Mouse (Mus musculus) T-cell, adult 2 months (primary cell): ENCODE results near the gene Foxa3.

ENCODE experiments used
- DNase-seq: peaks from one replicate; pipeline ENCODE4 v3.0.0; 2022; ENCODE audit warnings: low spot score

Gene Foxa3

DNA sequence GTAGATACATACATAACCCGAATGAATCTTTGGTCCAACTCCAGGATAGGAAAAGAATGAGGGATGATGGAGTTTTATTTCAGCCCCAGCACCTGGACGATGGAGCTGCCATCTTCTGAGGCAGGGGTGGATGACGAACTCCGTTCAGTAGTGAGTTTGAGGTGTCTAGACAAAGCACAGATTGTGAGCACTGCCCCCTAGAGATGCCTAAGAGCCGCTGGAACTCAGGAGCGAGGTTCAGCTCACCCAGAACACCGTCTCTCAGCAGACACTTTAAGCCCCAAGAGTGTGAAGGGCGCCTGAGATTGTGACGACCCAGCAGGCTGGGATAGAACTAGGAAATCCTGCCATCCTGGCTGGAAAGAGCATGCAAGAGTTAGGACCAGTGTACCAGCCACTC is 24.5 kb downstream of the Foxa3 start:
- no peak for DNase-seq

GRCm38 (mm10) chr7:18993036-18993435 is 30.3 kb downstream of the Foxa3 start:
- DNase-seq: no peak

DNA sequence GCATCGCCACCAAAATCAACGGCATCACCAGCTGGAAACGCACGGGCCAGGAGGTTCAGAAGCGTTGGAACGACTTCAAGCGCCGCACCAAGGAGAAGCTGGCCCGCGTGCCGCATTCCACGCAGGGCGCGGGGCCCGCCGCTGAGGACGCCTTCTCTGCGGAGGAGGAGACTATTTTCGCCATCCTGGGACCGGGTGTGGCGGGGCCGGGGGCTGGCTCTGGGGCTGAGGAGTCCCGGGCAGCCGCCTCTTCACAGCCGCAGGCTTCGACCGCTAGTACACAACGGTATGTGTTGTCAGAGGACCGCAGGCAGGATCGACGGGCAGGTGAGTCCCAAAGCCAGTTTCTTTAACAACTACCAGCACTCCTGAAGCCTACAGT is 31.1 kb downstream of the Foxa3 start:
- DNase-seq: no peak

- DNase-seq: peak; percentile 19
These were observed 31.6 kb downstream of the Foxa3 start for GRCm38 (mm10) chr7:18991660-18992293.

DNA sequence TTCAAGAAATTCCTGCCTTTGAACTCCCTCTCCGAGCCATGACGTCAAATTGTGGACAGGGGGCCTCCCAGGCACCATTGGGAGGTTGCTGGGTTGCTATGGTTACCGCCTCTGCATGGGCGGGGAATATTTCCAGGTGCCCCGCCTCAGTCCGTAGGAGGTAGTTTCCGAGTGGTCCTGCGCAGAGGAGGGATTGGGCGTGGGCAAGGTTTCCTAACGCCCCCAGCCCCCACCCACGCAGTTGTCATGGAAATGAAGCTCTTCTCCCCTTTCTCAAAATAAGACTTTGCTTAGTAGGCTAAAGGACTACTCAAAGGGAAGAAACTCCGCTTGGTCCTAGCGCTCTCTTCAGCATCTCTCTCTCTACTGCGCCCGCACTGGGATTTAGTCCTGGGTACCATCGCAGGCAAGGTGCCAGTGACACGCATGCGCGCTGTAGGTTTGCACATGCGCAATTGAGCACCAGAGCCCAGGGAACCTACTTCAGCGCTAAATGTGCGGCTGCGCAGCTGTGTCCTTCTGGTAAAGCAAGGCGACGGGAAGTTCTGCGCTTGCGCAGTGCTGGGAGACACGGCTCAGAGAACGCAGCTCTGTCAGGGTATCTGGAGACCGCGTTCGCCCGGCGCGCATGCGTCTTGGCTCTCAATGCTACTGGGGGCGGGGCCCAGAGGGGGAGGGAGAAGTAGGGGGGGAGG is 32.6 kb downstream of the Foxa3 start, which contains the start of gene Mypop:
Gene Mypop, plus strand, starts transcription at position 645 of the 695 bp plus-strand sequence.
- peak; percentile 98 for DNase-seq

- DNase-seq: no peak
These were observed 33.3 kb downstream of the Foxa3 start for GRCm38 (mm10) chr7:18989995-18990394.

DNA sequence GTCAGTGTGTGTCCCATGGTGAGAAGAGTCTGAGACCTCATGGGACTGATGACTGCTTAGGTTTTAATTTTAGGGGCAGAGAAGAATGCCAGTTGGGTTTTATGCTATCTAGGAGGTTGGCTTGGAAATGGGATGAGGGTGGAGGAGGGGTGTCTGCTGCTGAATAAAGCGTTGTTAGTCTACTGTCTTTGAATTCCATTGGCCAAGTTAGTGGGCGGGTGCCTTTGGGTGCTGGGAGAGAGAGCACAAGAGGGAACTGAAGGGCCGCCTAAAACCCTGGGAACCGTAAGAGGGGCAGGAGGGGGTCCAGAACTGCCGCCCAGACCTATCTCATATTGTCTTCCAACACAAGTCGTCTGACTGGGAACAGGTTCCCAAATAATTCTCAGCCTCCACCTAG is 34.6 kb downstream of the Foxa3 start:
- no peak for DNase-seq

DNA sequence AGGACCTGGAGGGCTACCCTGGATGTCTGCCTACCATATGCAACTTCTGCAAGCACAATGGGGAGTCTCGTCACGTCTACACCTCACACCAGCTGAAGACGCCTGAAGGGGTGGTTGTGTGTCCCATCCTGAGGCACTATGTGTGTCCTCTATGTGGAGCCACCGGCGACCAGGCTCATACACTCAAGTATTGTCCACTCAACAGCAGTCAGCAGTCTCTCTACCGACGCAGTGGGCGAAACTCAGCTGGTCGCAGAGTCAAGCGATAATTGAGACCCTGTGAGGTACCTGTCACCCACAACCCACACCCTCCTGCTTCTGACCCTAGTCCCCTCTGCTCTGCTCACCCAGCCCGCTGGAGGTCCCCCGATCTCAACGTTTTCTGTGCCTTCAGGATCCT is 35.6 kb downstream of the Foxa3 start:
- DNase-seq: no peak

DNA sequence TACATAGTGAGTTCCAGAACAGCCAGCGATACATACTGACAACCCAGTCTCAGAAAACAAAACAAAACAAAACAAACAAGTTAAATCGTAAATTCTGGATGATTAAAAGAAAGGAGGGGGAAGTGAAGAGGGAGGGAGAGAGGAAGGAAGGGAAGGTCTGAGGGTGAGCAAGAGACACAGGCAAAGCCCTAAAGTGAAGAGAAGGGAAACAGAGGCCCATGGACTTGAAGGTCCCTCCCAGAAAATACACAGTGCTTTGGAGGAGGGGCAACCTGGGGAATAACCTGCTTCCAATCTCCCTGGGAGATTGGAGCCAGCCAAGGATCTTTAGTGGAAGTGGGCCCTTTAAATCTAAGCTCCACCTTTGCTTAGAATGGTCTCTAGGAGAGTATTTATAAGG is 36.2 kb downstream of the Foxa3 start, which contains the start of gene Nanos2:
Gene Nanos2, plus strand, starts transcription at position 301 of the 400 bp plus-strand sequence.
- no peak for DNase-seq

- no peak for DNase-seq
These were observed 36.8 kb downstream of the Foxa3 start for GRCm38 (mm10) chr7:18986503-18986902.

GRCm38 (mm10) chr7:18978381-18978780 is 45.0 kb downstream of the Foxa3 start:
- DNase-seq: no peak

DNA sequence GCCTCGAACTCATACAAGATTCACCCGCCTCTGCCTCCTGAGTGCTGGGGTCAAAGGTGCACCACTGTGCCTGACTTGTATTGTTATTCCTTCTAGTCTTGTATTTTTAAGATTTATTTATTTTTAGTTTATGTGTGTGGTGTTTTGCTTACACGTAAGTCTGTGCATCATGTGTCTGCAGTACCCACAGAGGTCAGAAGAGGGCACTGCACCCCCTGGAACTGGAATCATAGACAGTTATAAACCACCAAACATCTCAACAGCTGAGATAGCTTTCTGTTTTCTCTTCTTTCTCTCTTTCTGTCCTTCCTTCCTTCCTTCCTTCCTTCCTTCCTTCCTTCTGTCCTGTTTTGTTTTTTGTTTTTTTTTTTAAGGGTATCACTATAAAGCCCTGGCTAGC is 52.4 kb downstream of the Foxa3 start:
- DNase-seq: no peak

DNA sequence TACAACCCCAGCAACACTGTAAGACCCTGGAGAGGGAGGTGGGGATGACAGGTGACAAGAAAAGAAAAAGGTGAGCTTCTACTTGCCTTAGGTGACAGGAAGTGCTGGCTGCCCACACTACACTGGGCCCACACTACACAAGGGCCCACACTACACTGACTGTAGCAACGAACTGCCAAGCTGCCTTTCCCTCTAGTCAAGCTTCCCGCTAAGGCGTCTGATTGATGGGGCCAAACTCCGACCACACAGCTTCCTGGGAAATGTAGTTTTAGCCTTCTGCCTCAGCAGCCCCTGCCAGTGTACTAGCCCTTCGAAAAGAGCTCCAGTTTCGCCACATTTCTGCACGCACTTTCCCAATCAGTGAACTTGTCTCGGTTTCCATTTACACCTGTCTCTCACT is 55.7 kb downstream of the Foxa3 start:
- DNase-seq: no peak

GRCm38 (mm10) chr7:18965312-18965711 is 58.0 kb downstream of the Foxa3 start:
- DNase-seq: no peak

DNA sequence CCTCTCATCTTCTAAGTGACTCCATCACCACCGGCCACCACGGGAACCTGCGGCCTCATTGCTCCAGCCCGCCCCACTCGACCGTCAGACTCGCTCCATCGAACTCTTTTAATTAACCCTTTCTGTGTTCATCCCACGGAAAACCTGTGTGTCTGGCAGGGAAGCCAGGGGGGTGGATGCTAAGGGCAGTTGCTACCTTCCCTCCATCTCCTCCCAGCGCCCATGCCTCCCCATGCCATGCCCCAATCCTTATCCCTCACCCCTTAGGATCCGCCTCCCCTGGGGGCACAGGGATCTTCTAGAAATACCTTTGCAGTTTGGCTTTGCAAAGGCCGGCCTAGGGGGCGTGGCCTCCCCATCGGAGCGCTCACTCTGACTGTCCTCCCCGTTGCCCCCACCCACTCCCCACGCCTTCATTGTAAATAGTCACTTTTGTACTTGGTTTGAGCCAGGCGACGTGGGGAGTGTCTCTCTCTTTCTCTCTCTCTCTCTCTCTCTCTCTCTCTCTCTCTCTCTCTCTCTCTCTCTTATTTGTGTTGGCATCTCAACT is 60.0 kb downstream of the Foxa3 start:
- DNase-seq: no peak
